20 mouse cellular contexts compared by ENCODE assay signal in genomic region chr9:90278397-90278796, GRCm38 (mm10). TPM values are rescaled to one million over a fixed set of nuclear protein-coding genes. Genes with fewer than 3 reads are reported as not detected.
A peak's percentile ranks its signal among the peaks of the same experiment; 100 is the strongest.
DNase-seq lines count a peak whose midpoint lies in the region; ATAC-seq lines count a peak whose summit lies in the region.
"Had no signal": no experiment of that assay in that cellular context is flagged by ENCODE, and none has a peak within 500 bp of the region (broad histone marks: within the 10 kb centered on the region; RNA-seq: fewer than 3 reads in every experiment).

No protein-coding gene starts in this region.

- peak; percentile 41; the same call in 1 of the 2 replicates for ATAC-seq in liver, embryonic 13.5 days (ENCODE audit: low read depth)
- ATAC-seq in liver, embryonic 12.5 days = no peak; the same call in 1 of the 2 replicates
- ATAC-seq in intestine, embryonic 16.5 days = peak; percentile 86
- peak; percentile 42 for ATAC-seq in megakaryocyte progenitor cell, adult 5-6 weeks (replicated peaks; ENCODE audit: poor library complexity)
- peak; percentile 54 for ATAC-seq in stomach, embryonic 16.5 days (ENCODE audit: insufficient read depth, low FRiP score)
- no peak for ATAC-seq in forebrain, embryonic 13.5 days
- ATAC-seq: forebrain, embryonic 16.5 days had no signal

- no peaks in the 10 kb centered on the region for H3K27me3 ChIP-seq in liver, embryonic 13.5 days
- H3K27me3 ChIP-seq in liver, embryonic 12.5 days (replicated peaks) = no peaks in the 10 kb centered on the region
- H3K27me3 ChIP-seq in intestine, embryonic 16.5 days (replicated peaks; ENCODE audit: control insufficient read depth, insufficient read depth, low read length) = no peaks in the 10 kb centered on the region
- no peaks in the 10 kb centered on the region for H3K27me3 ChIP-seq in stomach, embryonic 16.5 days (ENCODE audit: control insufficient read depth, insufficient read depth, low read length)
- H3K27me3 ChIP-seq in forebrain, embryonic 13.5 days = no peaks in the 10 kb centered on the region
- H3K27me3 ChIP-seq: hindbrain, embryonic 12.5 days had no signal

- H3K9ac ChIP-seq in liver, embryonic 13.5 days = no peak overlapping the region
- no peak overlapping the region for H3K9ac ChIP-seq in liver, embryonic 12.5 days
- no peak overlapping the region for H3K9ac ChIP-seq in intestine, embryonic 16.5 days (ENCODE audit: low read depth, low read length)
- no peak overlapping the region for H3K9ac ChIP-seq in stomach, embryonic 16.5 days (ENCODE audit: low read length)
- H3K9ac ChIP-seq in forebrain, embryonic 13.5 days = no peak overlapping the region
- H3K9ac ChIP-seq: hindbrain, embryonic 12.5 days had no signal

- no peaks in the 10 kb centered on the region for H3K9me3 ChIP-seq in liver, embryonic 13.5 days (replicated peaks)
- H3K9me3 ChIP-seq in liver, embryonic 12.5 days (replicated peaks) = no peaks in the 10 kb centered on the region
- no peaks in the 10 kb centered on the region for H3K9me3 ChIP-seq in intestine, embryonic 16.5 days (ENCODE audit: control insufficient read depth, low read length)
- H3K9me3 ChIP-seq in stomach, embryonic 16.5 days (replicated peaks; ENCODE audit: control insufficient read depth, low read length) = peaks cover 4% of the 10 kb centered on the region; the same call in 1 of the 2 replicates
- H3K9me3 ChIP-seq in forebrain, embryonic 13.5 days (replicated peaks) = no peaks in the 10 kb centered on the region
- H3K9me3 ChIP-seq: heart, embryonic 10.5 days; hindbrain, embryonic 12.5 days had no signal

- H3K4me3 ChIP-seq in liver, embryonic 13.5 days (replicated peaks) = no peak overlapping the region
- H3K4me3 ChIP-seq in liver, embryonic 12.5 days = no peak overlapping the region
- H3K4me3 ChIP-seq in intestine, embryonic 16.5 days (ENCODE audit: low read length) = no peak overlapping the region
- no peak overlapping the region for H3K4me3 ChIP-seq in stomach, embryonic 16.5 days (replicated peaks; ENCODE audit: low read length)
- no peak overlapping the region for H3K4me3 ChIP-seq in forebrain, embryonic 13.5 days
- H3K4me3 ChIP-seq: heart, embryonic 10.5 days; hindbrain, embryonic 12.5 days had no signal

- no peak overlapping the region for H3K4me2 ChIP-seq in liver, embryonic 13.5 days
- no peak overlapping the region for H3K4me2 ChIP-seq in liver, embryonic 12.5 days
- peak overlapping the region; percentile 14; the same call in 1 of the 2 replicates for H3K4me2 ChIP-seq in intestine, embryonic 16.5 days (ENCODE audit: low read depth, low read length)
- H3K4me2 ChIP-seq in stomach, embryonic 16.5 days (ENCODE audit: low read depth, low read length) = peak overlapping the region; percentile 16; the same call in 1 of the 2 replicates
- no peak overlapping the region for H3K4me2 ChIP-seq in forebrain, embryonic 13.5 days
- H3K4me2 ChIP-seq: hindbrain, embryonic 12.5 days had no signal

- H3K27ac ChIP-seq in liver, embryonic 13.5 days = no peak overlapping the region
- no peak overlapping the region for H3K27ac ChIP-seq in liver, embryonic 12.5 days
- H3K27ac ChIP-seq in intestine, embryonic 16.5 days (ENCODE audit: low read length) = peak overlapping the region; percentile 71
- H3K27ac ChIP-seq in stomach, embryonic 16.5 days (ENCODE audit: low read length) = peak overlapping the region; percentile 79
- H3K27ac ChIP-seq in forebrain, embryonic 13.5 days = no peak overlapping the region
- H3K27ac ChIP-seq: heart, embryonic 10.5 days; hindbrain, embryonic 12.5 days had no signal

- no peak for DNase-seq in liver, embryonic 13.5 days
- no peak for DNase-seq in thymus, postnatal 0 days (ENCODE audit: low spot score)
- no peak for DNase-seq in thymus, postnatal 25 days
- DNase-seq: adrenal gland, adult 2 months; adrenal gland, postnatal 25 days; cerebellum, adult 18-20 months; cerebellum, adult 9-11 months; cerebellum, postnatal 36 days; gastrocnemius, postnatal 10 days; heart, adult 18-20 months; heart, postnatal 10 days; heart, postnatal 4 days had no signal

- 69% methylated on average over 3 of the region's 3 CpGs for WGBS in liver, embryonic 13.5 days (ENCODE audit: insufficient replicate concordance)
- 62% methylated on average over 3 of the region's 3 CpGs for WGBS in liver, embryonic 12.5 days (ENCODE audit: insufficient replicate concordance)
- 58% methylated on average over 3 of the region's 3 CpGs for WGBS in intestine, embryonic 16.5 days
- 60% methylated on average over 3 of the region's 3 CpGs for WGBS in stomach, embryonic 16.5 days
- 96% methylated on average over 3 of the region's 3 CpGs for WGBS in forebrain, embryonic 13.5 days

- no peaks in the 10 kb centered on the region for H3K36me3 ChIP-seq in liver, embryonic 13.5 days
- H3K36me3 ChIP-seq in liver, embryonic 12.5 days = no peaks in the 10 kb centered on the region
- H3K36me3 ChIP-seq in intestine, embryonic 16.5 days (ENCODE audit: control insufficient read depth, insufficient read depth, low read length) = no peaks in the 10 kb centered on the region
- H3K36me3 ChIP-seq in stomach, embryonic 16.5 days (ENCODE audit: control insufficient read depth, insufficient read depth, low read length) = no peaks in the 10 kb centered on the region
- H3K36me3 ChIP-seq in forebrain, embryonic 13.5 days (ENCODE audit: poor library complexity, severe bottlenecking) = no peaks in the 10 kb centered on the region
- H3K36me3 ChIP-seq: heart, embryonic 10.5 days; hindbrain, embryonic 12.5 days had no signal

- peaks cover 26% of the 10 kb centered on the region for H3K4me1 ChIP-seq in liver, embryonic 13.5 days (replicated peaks)
- peaks cover 29% of the 10 kb centered on the region for H3K4me1 ChIP-seq in liver, embryonic 12.5 days
- 0 out of 2 replicates have a peak, but pooled peaks cover 2% of the 10 kb centered on the region for H3K4me1 ChIP-seq in intestine, embryonic 16.5 days (ENCODE audit: control insufficient read depth, insufficient read depth, low read length)
- peaks cover 16% of the 10 kb centered on the region for H3K4me1 ChIP-seq in stomach, embryonic 16.5 days (ENCODE audit: control insufficient read depth, insufficient read depth, low read length)
- no peaks in the 10 kb centered on the region for H3K4me1 ChIP-seq in forebrain, embryonic 13.5 days
- H3K4me1 ChIP-seq: hindbrain, embryonic 12.5 days had no signal

RNA-seq across cellular contexts. Expression of gene Tbc1d2b, which starts 7.8 kb away (rescaled TPM):
- polyA plus RNA-seq in liver, embryonic 13.5 days (2015; fragmentation: Nextera tagmentation; extraction: Ambion mirVana) = 6.5 and 8.2 TPM in 2 replicates
- polyA plus RNA-seq in liver, embryonic 12.5 days (2016; fragmentation: Nextera tagmentation; extraction: Ambion mirVana) = 11.0 and 12.2 TPM in 2 replicates
- polyA plus RNA-seq in intestine, embryonic 16.5 days (2015; fragmentation: Nextera tagmentation; extraction: Ambion mirVana) = 9.3 and 11.0 TPM in 2 replicates
- total RNA-seq in megakaryocyte progenitor cell, adult 5-6 weeks (2015) = 49.8 and 51.4 TPM in 2 replicates
- 46.2 and 56.7 TPM in 2 replicates for total RNA-seq in megakaryocyte progenitor cell, adult 5-6 weeks (2017)
- polyA plus RNA-seq in stomach, embryonic 16.5 days (2015; fragmentation: Nextera tagmentation; extraction: Ambion mirVana) = 15.1 and 15.4 TPM in 2 replicates
- 9.7 and 10.4 TPM in 2 replicates for polyA plus RNA-seq in thymus, postnatal 0 days (2015; fragmentation: Nextera tagmentation; extraction: Ambion mirVana)
- polyA plus RNA-seq in forebrain, embryonic 13.5 days (2015; fragmentation: Nextera tagmentation; extraction: Ambion mirVana) = 4.1 and 4.7 TPM in 2 replicates

Comparison
In these comparisons a context has a peak if more than half of its experiments do, and no peak if none do; other contexts are left out.
1. ATAC-seq: peak in liver, embryonic 13.5 days (single experiment), intestine, embryonic 16.5 days (single experiment), megakaryocyte progenitor cell, adult 5-6 weeks (single experiment) and stomach, embryonic 16.5 days (single experiment); none in liver, embryonic 12.5 days (single experiment) and forebrain, embryonic 13.5 days (single experiment).
2. H3K27ac ChIP-seq: peak in intestine, embryonic 16.5 days (single experiment) and stomach, embryonic 16.5 days (single experiment); none in liver, embryonic 13.5 days (single experiment), liver, embryonic 12.5 days (single experiment) and forebrain, embryonic 13.5 days (single experiment).
3. H3K4me2 ChIP-seq: peak in intestine, embryonic 16.5 days (single experiment) and stomach, embryonic 16.5 days (single experiment); none in liver, embryonic 13.5 days (single experiment), liver, embryonic 12.5 days (single experiment) and forebrain, embryonic 13.5 days (single experiment).